Mouse (Mus musculus) megakaryocyte-erythroid progenitor cell, adult 5 weeks (primary cell): Measurements from ENCODE around the gene Rsrc2. TPM values are rescaled to one million over a fixed set of nuclear protein-coding genes. Genes with fewer than 3 reads are reported as not detected.

Experiments
- polyA plus RNA-seq: library from polyadenylated mRNA; stranded (reverse); fragments of >175 nt; gene quantifications from 2 replicates; pipeline ENCODE4 v1.2.3, GENCODE M21; 2012

The Rsrc2 gene
- polyA plus RNA-seq = 14.3 and 28.4 TPM in 2 replicates

GRCm38 (mm10) chr5:123749065-123750064 lies at the start of gene Rsrc2, which contains the start of gene Kntc1:
TSS of gene Rsrc2 (minus strand) at chr5:123749414.
TSS of gene Kntc1 (plus strand) at chr5:123749716.

GRCm38 (mm10) chr5:123720328-123721311 lies 28.6 kb downstream of the Rsrc2 start, which contains the start of gene Zcchc8:
TSS of gene Zcchc8 (minus strand) at chr5:123721100.

GRCm38 (mm10) chr5:123684221-123685144 lies 64.7 kb downstream of the Rsrc2 start, which contains the start of gene Clip1:
TSS of gene Clip1 (minus strand) at chr5:123684618.

Other genes with a start within 250 kb of the Rsrc2 start
- gene B3gnt4, start 239.0 kb downstream of the Rsrc2 start, polyA plus RNA-seq = not detected in 2 replicates
- 10.6 and 11.3 TPM in 2 replicates for gene Diablo, start 225.2 kb downstream of the Rsrc2 start, polyA plus RNA-seq
- 2.0 and 3.9 TPM in 2 replicates for gene Gm49027, start 223.9 kb downstream of the Rsrc2 start, polyA plus RNA-seq
- gene Vps33a, start 176.4 kb downstream of the Rsrc2 start, polyA plus RNA-seq = 8.7 and 9.9 TPM in 2 replicates
- 16.0 and 17.9 TPM in 2 replicates for gene Clip1, start 64.8 kb downstream of the Rsrc2 start, polyA plus RNA-seq
- 68.4 and 81.5 TPM in 2 replicates for gene Zcchc8, start 28.3 kb downstream of the Rsrc2 start, polyA plus RNA-seq
- gene Kntc1, start 302 bp upstream of the Rsrc2 start, polyA plus RNA-seq = 1.4 and 2.4 TPM in 2 replicates
- 2.3 and 2.9 TPM in 2 replicates for gene Hcar2, start 116.1 kb upstream of the Rsrc2 start, polyA plus RNA-seq
- not detected in 2 replicates for gene Hcar1, start 130.6 kb upstream of the Rsrc2 start, polyA plus RNA-seq
- gene Denr, start 157.8 kb upstream of the Rsrc2 start, polyA plus RNA-seq = 107 and 121 TPM in 2 replicates
- gene Gm43518, start 178.0 kb upstream of the Rsrc2 start, polyA plus RNA-seq = not detected in 2 replicates
- gene Ccdc62, start 181.3 kb upstream of the Rsrc2 start, polyA plus RNA-seq = 3.7 and 4.1 TPM in 2 replicates
- 46.9 and 73.3 TPM in 2 replicates for gene Hip1r, start 224.2 kb upstream of the Rsrc2 start, polyA plus RNA-seq